Mouse (Mus musculus) liver, embryonic 16.5 days (tissue): Measurements from ENCODE around the gene Ak4. TPM values are rescaled to one million over a fixed set of nuclear protein-coding genes. Genes with fewer than 3 reads are reported as not detected.

ENCODE experiments used
- ATAC-seq: fragments of 200-750 bp; cut with Nextera tagmentation; 2 replicates; pipeline ENCODE4 v1.8.0; 2017; ENCODE audit warnings: low read depth, mild to moderate bottlenecking, moderate number of reproducible peaks, moderate library complexity
- H3K27ac ChIP-seq: fragments of 300-500 bp; sonication (generic); 2 replicates; pipeline ENCODE4 v1.5.1; 2014; ENCODE audit warnings: mild to moderate bottlenecking, low read length
- H3K27me3 ChIP-seq: fragments of 300-500 bp; sonication (generic); 2 replicates; pipeline ENCODE4 v1.6.1; 2014; ENCODE audit warnings: low read depth, low read length, mixed read lengths; ENCODE audit not compliant: control insufficient read depth, insufficient read depth
- H3K36me3 ChIP-seq: fragments of 300-500 bp; sonication (generic); 2 replicates; pipeline ENCODE4 v1.6.1; 2014; ENCODE audit warnings: mild to moderate bottlenecking; ENCODE audit not compliant: control insufficient read depth, insufficient read depth
- H3K4me1 ChIP-seq: fragments of 300-500 bp; sonication (generic); 2 replicates; pipeline ENCODE4 v1.6.1; 2014; ENCODE audit warnings: low read depth, low read length, mixed read lengths; ENCODE audit not compliant: control insufficient read depth
- H3K4me2 ChIP-seq: fragments of 300-500 bp; sonication (generic); 2 replicates; pipeline ENCODE4 v1.6.1; 2014; ENCODE audit warnings: low read depth, low read length, mixed read lengths
- H3K4me3 ChIP-seq: fragments of 300-500 bp; sonication (generic); 2 replicates; pipeline ENCODE4 v1.5.1; 2014; ENCODE audit warnings: low read depth, mild to moderate bottlenecking, low read length
- H3K9ac ChIP-seq: fragments of 300-500 bp; sonication (generic); 2 replicates; pipeline ENCODE4 v1.6.1; 2014; ENCODE audit warnings: low read depth, low read length
- H3K9me3 ChIP-seq: fragments of 300-500 bp; sonication (generic); replicated peaks from 2 replicates; pipeline ENCODE4 v1.6.1; 2016; ENCODE audit warnings: low read length; ENCODE audit not compliant: control insufficient read depth
- WGBS: fragments of 180-500 bp; shearing (Covaris S2); extraction: QIAGEN DNeasy Blood & Tissue Kit; methylation state at CpG from one replicate; pipeline ENCODE4 v1.1.7; 2014; ENCODE audit not compliant: insufficient replicate concordance; 5-methylcytosine and 5-hydroxymethylcytosine counted together
- polyA plus RNA-seq: library from polyadenylated mRNA; unstranded; fragments of >200 nt; fragmentation: Nextera tagmentation; extraction: Ambion mirVana; gene quantifications from 2 replicates; pipeline ENCODE4 v1.2.1, GENCODE M21; 2015

The Ak4 gene
- polyA plus RNA-seq, 1 experiment from 2014 or later, result 24.3 TPM

GRCm38 (mm10) chr4:101416966-101417365 is 2.1 kb upstream of the Ak4 start:
- no peaks in the 10 kb centered on the region; the same call in 1 of the 2 replicates for H3K4me1 ChIP-seq
- H3K9me3 ChIP-seq, result no peaks in the 10 kb centered on the region
- no peak for ATAC-seq
- peaks cover 21% of the 10 kb centered on the region for H3K27me3 ChIP-seq
- no peak overlapping the region for H3K27ac ChIP-seq
- no peak overlapping the region for H3K9ac ChIP-seq
- 66% methylated on average over 11 of the region's 11 CpGs for WGBS
- H3K4me3 ChIP-seq, result no peak overlapping the region
- no peaks in the 10 kb centered on the region for H3K36me3 ChIP-seq
- no peak overlapping the region for H3K4me2 ChIP-seq

GRCm38 (mm10) chr4:101419911-101420880 is 1.1 kb downstream of the Ak4 start:
- H3K36me3 ChIP-seq, result no peaks in the 10 kb centered on the region
- no peaks in the 10 kb centered on the region for H3K9me3 ChIP-seq
- H3K27ac ChIP-seq, result peak overlapping the region; percentile 53
- peaks cover 21% of the 10 kb centered on the region for H3K27me3 ChIP-seq
- peak overlapping the region; percentile 80 for H3K4me2 ChIP-seq
- peak; percentile 52 for ATAC-seq
- H3K4me3 ChIP-seq, result peak overlapping the region; percentile 65
- 2% methylated on average over 76 of the region's 90 CpGs for WGBS
- no peaks in the 10 kb centered on the region; the same call in 1 of the 2 replicates for H3K4me1 ChIP-seq
- peak overlapping the region; percentile 70 for H3K9ac ChIP-seq

- 68% methylated on average over 10 of the region's 10 CpGs for WGBS
- Histone ChIP-seq H3K4me1 (no peaks in the 10 kb centered on the region; the same call in 1 of the 2 replicates), H3K9me3 (no peaks in the 10 kb centered on the region), H3K27me3 (peaks cover 21% of the 10 kb centered on the region), H3K4me3 (no peak overlapping the region), H3K36me3 (no peaks in the 10 kb centered on the region), H3K9ac (no peak overlapping the region), H3K27ac (no peak overlapping the region), H3K4me2 (no peak overlapping the region)
- ATAC-seq, result no peak
These were observed 3.9 kb downstream of the Ak4 start for GRCm38 (mm10) chr4:101422996-101423395.

GRCm38 (mm10) chr4:101423571-101423970 is 4.5 kb downstream of the Ak4 start:
- no peak overlapping the region for H3K27ac ChIP-seq
- no peak overlapping the region for H3K9ac ChIP-seq
- H3K4me3 ChIP-seq, result no peak overlapping the region
- H3K36me3 ChIP-seq, result no peaks in the 10 kb centered on the region
- H3K27me3 ChIP-seq, result peaks cover 21% of the 10 kb centered on the region
- no peaks in the 10 kb centered on the region; the same call in 1 of the 2 replicates for H3K4me1 ChIP-seq
- WGBS, result 54% methylated on average over 5 of the region's 5 CpGs
- no peaks in the 10 kb centered on the region for H3K9me3 ChIP-seq
- ATAC-seq, result no peak
- H3K4me2 ChIP-seq, result no peak overlapping the region

DNA sequence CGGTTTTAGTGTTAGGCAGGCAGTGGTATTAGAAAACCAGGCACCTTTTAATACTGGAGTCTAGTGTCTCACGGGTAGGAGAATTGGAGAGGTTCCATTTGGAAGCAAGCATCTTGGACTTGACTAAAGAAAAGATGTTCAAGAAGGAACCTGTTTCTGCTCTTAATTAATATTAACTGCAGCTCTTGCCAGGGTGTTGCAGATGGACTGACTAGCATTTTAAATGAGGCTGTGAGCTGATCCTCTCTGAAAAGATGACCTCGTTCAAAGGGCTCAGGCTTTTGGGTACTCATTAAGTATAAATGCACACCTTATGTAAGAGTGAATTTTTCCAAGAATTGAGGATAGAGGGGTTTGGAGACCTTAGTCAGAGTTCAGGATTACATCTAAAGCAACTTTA is 5.4 kb downstream of the Ak4 start:
- no peak overlapping the region for H3K9ac ChIP-seq
- no peak overlapping the region for H3K27ac ChIP-seq
- no peaks in the 10 kb centered on the region for H3K36me3 ChIP-seq
- H3K27me3 ChIP-seq, result peaks cover 12% of the 10 kb centered on the region
- H3K4me1 ChIP-seq, result no peaks in the 10 kb centered on the region; the same call in 1 of the 2 replicates
- ATAC-seq, result no peak
- 47% methylated on average over 3 of the region's 3 CpGs for WGBS
- no peak overlapping the region for H3K4me3 ChIP-seq
- no peaks in the 10 kb centered on the region for H3K9me3 ChIP-seq
- no peak overlapping the region for H3K4me2 ChIP-seq

DNA sequence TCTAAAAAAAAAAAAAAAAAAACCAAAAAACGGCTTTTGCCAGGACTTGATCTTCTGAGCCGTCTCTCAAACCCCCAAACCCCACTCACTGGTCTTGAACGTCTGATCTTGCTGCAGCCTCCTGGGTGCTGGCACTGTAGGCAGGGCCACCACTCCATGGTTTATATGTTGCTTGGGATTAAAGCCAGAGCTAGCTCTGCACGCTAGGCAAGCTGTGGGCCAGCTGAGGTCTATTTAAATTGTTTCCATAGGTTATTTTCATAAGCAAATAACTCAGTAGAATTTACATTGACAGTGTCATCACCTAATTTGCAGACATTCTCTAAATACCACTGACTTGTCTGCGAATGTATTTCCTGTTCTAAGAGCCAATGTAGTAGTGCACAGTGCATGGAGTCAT is 6.0 kb downstream of the Ak4 start:
- no peak overlapping the region for H3K9ac ChIP-seq
- no peaks in the 10 kb centered on the region for H3K9me3 ChIP-seq
- no peak overlapping the region for H3K27ac ChIP-seq
- no peak overlapping the region for H3K4me2 ChIP-seq
- ATAC-seq, result no peak
- 54% methylated on average over 5 of the region's 5 CpGs for WGBS
- no peak overlapping the region for H3K4me3 ChIP-seq
- H3K36me3 ChIP-seq, result no peaks in the 10 kb centered on the region
- peaks cover 8% of the 10 kb centered on the region for H3K27me3 ChIP-seq
- no peaks in the 10 kb centered on the region; the same call in 1 of the 2 replicates for H3K4me1 ChIP-seq

- Histone ChIP-seq H3K27me3 (peaks cover 3% of the 10 kb centered on the region), H3K36me3 (no peaks in the 10 kb centered on the region)
- ATAC-seq, result no peak
These were observed 6.6 kb downstream of the Ak4 start for GRCm38 (mm10) chr4:101425666-101426065.

DNA sequence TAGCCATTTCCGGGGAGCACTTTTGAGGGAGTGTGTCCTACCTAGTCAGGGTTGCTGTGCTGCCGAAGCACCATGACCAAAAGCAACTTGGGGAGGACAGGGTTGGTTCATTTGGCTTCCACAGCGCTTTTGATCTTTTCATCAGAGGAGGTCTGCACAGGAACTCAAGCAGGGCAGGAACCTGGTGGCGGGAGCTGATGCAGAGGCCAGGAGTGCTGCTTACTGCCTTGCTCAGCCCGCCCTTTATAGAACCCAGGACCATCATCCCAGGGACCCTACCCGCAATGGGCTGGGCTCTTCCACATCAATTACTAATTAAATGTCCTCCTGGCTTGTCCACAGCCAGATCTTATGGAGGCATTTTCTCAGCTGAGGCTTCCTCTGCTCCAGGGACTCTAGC is 7.5 kb downstream of the Ak4 start:
- Histone ChIP-seq H3K4me2 (no peak overlapping the region), H3K4me3 (no peak overlapping the region), H3K36me3 (no peaks in the 10 kb centered on the region), H3K9ac (no peak overlapping the region), H3K27ac (no peak overlapping the region), H3K9me3 (no peaks in the 10 kb centered on the region), H3K4me1 (no peaks in the 10 kb centered on the region; the same call in 1 of the 2 replicates), H3K27me3 (no peaks in the 10 kb centered on the region)
- no peak for ATAC-seq
- WGBS, result 66% methylated on average over 6 of the region's 6 CpGs

More at GRCm38 (mm10) chr4:101425666-101426065, 6.6 kb downstream of the Ak4 start:
- 65% methylated on average over 3 of the region's 3 CpGs for WGBS
- Histone ChIP-seq H3K27ac (no peak overlapping the region), H3K4me1 (no peaks in the 10 kb centered on the region; the same call in 1 of the 2 replicates), H3K9me3 (no peaks in the 10 kb centered on the region), H3K4me3 (no peak overlapping the region), H3K9ac (no peak overlapping the region), H3K4me2 (no peak overlapping the region)
